Mouse (Mus musculus) midbrain, postnatal 0 days (tissue): ENCODE data around the gene Calu. TPM values are rescaled to one million over a fixed set of nuclear protein-coding genes. Genes with fewer than 3 reads are reported as not detected.
A peak's percentile ranks its signal among the peaks of the same experiment; 100 is the strongest.

Source experiments
- ATAC-seq: fragments of 200-750 bp; cut with Nextera tagmentation; 2 replicates; pipeline ENCODE4 v1.8.0; 2017; ENCODE audit warnings: moderate number of reproducible peaks, mild to moderate bottlenecking, moderate TSS enrichment, moderate library complexity; ENCODE audit not compliant: low FRiP score
- DNase-seq: peaks from one replicate; pipeline ENCODE4 v3.0.0-alpha.2; 2015; ENCODE audit warnings: low spot score
- H3K27ac ChIP-seq: fragments of 300-500 bp; sonication (generic); 2 replicates; pipeline ENCODE4 v1.5.1; 2014; ENCODE audit warnings: low read depth, mild to moderate bottlenecking, low read length, mixed read lengths
- H3K27me3 ChIP-seq: fragments of 300-500 bp; sonication (generic); 2 replicates; pipeline ENCODE4 v1.6.1; 2014; ENCODE audit warnings: low read length, control low read depth, mixed read lengths; ENCODE audit not compliant: insufficient read depth
- H3K36me3 ChIP-seq: fragments of 300-500 bp; sonication (generic); 2 replicates; pipeline ENCODE4 v1.6.1; 2014; ENCODE audit warnings: low read length, control low read depth, mixed read lengths; ENCODE audit not compliant: insufficient read depth
- H3K4me1 ChIP-seq: fragments of 300-500 bp; sonication (generic); 2 replicates; pipeline ENCODE4 v1.6.1; 2014; ENCODE audit warnings: mild to moderate bottlenecking, control low read depth, antibody characterized with exemption, low read length, mixed read lengths; ENCODE audit not compliant: insufficient read depth
- H3K4me2 ChIP-seq: fragments of 300-500 bp; sonication (generic); 2 replicates; pipeline ENCODE4 v1.6.1; 2014; ENCODE audit warnings: low read depth, mild to moderate bottlenecking, low read length, mixed read lengths; ENCODE audit not compliant: poor library complexity, severe bottlenecking
- H3K4me3 ChIP-seq: fragments of 300-500 bp; sonication (generic); 2 replicates; pipeline ENCODE4 v1.5.1; 2014; ENCODE audit warnings: low read depth, mild to moderate bottlenecking, low read length, moderate library complexity
- H3K9ac ChIP-seq: fragments of 300-500 bp; sonication (generic); replicated peaks from 2 replicates; pipeline ENCODE4 v1.6.1; 2014; ENCODE audit warnings: mild to moderate bottlenecking, low read length, moderate library complexity, mixed read lengths; ENCODE audit not compliant: poor library complexity, severe bottlenecking
- H3K9me3 ChIP-seq: fragments of 300-500 bp; sonication (generic); 2 replicates; pipeline ENCODE4 v1.6.1; 2016; ENCODE audit warnings: low read length, control low read depth
- CTCF ChIP-seq: IDR thresholded peaks from 2 replicates; pipeline ENCODE4 v1.5.1; 2016; ENCODE audit warnings: antibody characterized with exemption, mild to moderate bottlenecking
- WGBS: fragments of 180-500 bp; shearing (Covaris S2); extraction: QIAGEN DNeasy Blood & Tissue Kit; methylation state at CpG from one replicate; pipeline ENCODE4 v1.1.7; 2014; 5-methylcytosine and 5-hydroxymethylcytosine counted together
- polyA plus RNA-seq: library from polyadenylated mRNA; unstranded; fragments of >200 nt; fragmentation: Nextera tagmentation; extraction: Ambion mirVana; gene quantifications from 2 replicates; pipeline ENCODE4 v1.2.1, GENCODE M21; 2015
- total RNA-seq: library from RNA; depleted of rRNA; stranded (reverse); fragments of >200 nt; gene quantifications from 2 replicates; pipeline ENCODE4 v1.2.3, GENCODE M21; 2014

The Calu gene
- total and polyA plus RNA-seq, 2 experiments from 2014 or later: 124 TPM

DNA sequence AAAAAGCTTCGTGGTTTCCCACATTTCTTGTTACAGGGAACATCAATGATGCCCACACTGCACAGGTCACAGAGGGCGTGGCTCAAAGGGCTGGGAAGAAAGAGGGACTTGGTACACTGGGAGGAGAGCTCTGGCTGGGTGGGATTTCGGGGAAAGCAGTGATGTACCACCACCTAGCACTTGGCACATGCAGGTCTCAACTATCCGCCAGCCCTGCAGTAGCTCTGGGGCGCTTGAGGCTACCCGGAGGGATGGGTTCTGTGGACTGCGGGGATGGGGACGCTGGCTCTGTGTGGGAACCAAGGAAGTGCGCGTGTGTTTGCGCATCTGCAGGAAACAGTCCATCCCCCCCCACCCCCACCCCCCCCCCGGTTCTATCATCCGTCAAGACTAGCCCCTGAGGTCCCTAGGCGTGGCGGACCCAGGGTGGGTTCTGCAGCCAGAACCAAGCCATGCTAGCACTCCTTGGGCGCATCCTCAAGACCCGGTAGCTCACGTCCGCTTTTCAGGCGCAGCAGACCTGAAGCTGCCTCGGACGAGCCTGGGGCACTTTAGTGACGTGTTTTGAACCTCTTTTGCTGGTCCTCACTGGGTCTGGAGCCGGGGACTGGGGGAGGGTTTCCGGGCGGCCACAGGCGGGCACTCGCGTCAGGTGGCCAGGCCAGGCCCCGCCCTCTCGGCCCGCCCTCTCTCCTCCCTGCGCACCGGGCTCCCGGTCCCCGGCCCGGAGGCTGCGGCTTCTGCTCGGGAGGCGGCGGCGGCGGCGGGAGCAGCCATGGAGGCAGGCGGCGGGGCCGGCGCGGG, 48.2 kb downstream of the Calu start, which contains the start of gene Ccdc136:
Gene Ccdc136 (plus strand): TSS at position 400 of the 804 bp plus-strand sequence.
- WGBS: 1% methylated on average over 38 of the region's 49 CpGs

DNA sequence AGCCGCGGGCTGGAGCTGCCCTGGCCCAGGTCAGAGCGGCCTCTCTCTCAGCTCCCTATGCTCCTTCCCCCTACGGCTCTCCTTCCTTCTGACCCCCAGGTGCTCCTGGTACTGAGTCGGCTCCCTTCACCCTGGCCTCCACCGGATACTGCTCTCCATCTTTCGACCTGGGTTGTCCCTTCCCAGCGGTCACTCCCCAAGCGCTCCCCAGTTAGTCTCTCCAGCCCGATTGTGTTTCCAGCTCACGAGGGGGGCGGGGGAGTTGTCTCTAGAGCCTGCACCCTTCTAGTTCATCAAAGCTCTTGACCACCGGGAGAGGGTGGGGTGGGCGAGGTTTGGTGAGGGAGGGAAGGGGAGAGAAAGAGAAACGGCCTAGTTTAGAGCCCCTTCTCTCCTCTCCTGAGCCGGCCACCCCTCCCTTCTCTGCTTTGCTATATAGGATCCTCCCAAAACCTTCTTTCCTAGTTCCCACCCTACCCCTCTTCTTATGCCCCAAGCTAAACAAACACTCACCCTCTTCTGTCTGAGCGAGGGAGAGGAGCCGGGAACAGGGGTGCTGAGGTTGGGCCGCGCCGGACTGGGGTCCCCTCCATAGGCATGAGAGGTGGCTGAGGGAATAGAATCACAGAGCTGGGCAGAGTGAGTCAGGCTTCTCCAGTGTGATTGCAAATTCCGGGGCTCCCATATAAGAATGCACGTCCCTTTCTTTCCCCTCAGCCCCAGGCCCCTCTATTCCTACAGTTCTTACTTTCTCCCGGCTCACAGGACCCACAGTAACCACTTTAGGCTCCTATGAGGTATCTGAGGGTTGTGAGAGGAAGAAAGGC, 49.1 kb downstream of the Calu start:
- peak; percentile 68 for ATAC-seq
- DNase-seq: no peak
- Histone ChIP-seq H3K9ac (peak overlapping the region; percentile 64), H3K4me2 (peak overlapping the region; percentile 90), H3K27me3 (no peaks in the 10 kb centered on the region), H3K9me3 (no peaks in the 10 kb centered on the region), H3K36me3 (no peaks in the 10 kb centered on the region), H3K27ac (peak overlapping the region; percentile 47), H3K4me1 (peaks cover 4% of the 10 kb centered on the region; the same call in 1 of the 2 replicates), H3K4me3 (peak overlapping the region; percentile 72)
- WGBS: 1% methylated on average over 23 of the region's 24 CpGs
- no peak for TF ChIP-seq CTCF

More for the DNA sequence above, 48.2 kb downstream of the Calu start, which contains the start of gene Ccdc136:
- peak; percentile 70 for DNase-seq
- ATAC-seq: peak; percentile 87
- peak within 1 kb of the TSS; percentile 90 for H3K4me2 ChIP-seq
- H3K4me1 ChIP-seq: peaks cover 4% of the 10 kb centered on the region; the same call in 1 of the 2 replicates
- peak within 1 kb of the TSS; percentile 64 for H3K9ac ChIP-seq
- H3K4me3 ChIP-seq: peak within 1 kb of the TSS; percentile 72
- no peaks in the 10 kb centered on the region for H3K36me3 ChIP-seq
- peak within 1 kb of the TSS; percentile 47 for H3K27ac ChIP-seq
- H3K9me3 ChIP-seq: no peaks in the 10 kb centered on the region
- H3K27me3 ChIP-seq: no peaks in the 10 kb centered on the region
- TF ChIP-seq CTCF: no peak

GRCm38 (mm10) chr6:29397575-29397974, 49.7 kb downstream of the Calu start:
- Histone ChIP-seq H3K36me3 (no peaks in the 10 kb centered on the region), H3K27me3 (no peaks in the 10 kb centered on the region), H3K27ac (peak overlapping the region; percentile 47), H3K4me3 (peak overlapping the region; percentile 72), H3K9ac (no peak overlapping the region), H3K4me1 (peaks cover 4% of the 10 kb centered on the region; the same call in 1 of the 2 replicates), H3K9me3 (no peaks in the 10 kb centered on the region), H3K4me2 (peak overlapping the region; percentile 90)
- WGBS: 7% methylated on average over 6 of the region's 6 CpGs
- 0 out of 2 replicates have a peak, but pooled peaks have one; percentile 0 for TF ChIP-seq CTCF
- DNase-seq (peak; percentile 63), ATAC-seq (peak; percentile 49; the same call in 1 of the 2 replicates)

GRCm38 (mm10) chr6:29399851-29400250, 52.0 kb downstream of the Calu start:
- Histone ChIP-seq H3K27ac (no peak overlapping the region), H3K9me3 (no peaks in the 10 kb centered on the region), H3K9ac (no peak overlapping the region), H3K36me3 (no peaks in the 10 kb centered on the region), H3K4me2 (no peak overlapping the region), H3K4me3 (no peak overlapping the region), H3K27me3 (no peaks in the 10 kb centered on the region), H3K4me1 (peaks cover 4% of the 10 kb centered on the region; the same call in 1 of the 2 replicates)
- TF ChIP-seq CTCF: no peak
- no peak for ATAC-seq
- DNase-seq: no peak
- 73% methylated on average over 4 of the region's 4 CpGs for WGBS

- Histone ChIP-seq H3K9me3 (no peaks in the 10 kb centered on the region), H3K9ac (no peak overlapping the region), H3K4me1 (no peaks in the 10 kb centered on the region), H3K36me3 (no peaks in the 10 kb centered on the region), H3K4me2 (no peak overlapping the region), H3K27me3 (no peaks in the 10 kb centered on the region), H3K4me3 (no peak overlapping the region), H3K27ac (no peak overlapping the region)
- 13% methylated on average over 34 of the region's 34 CpGs for WGBS
- TF ChIP-seq CTCF: peak; percentile 22; the same call in 1 of the 2 replicates
- DNase-seq (peak; percentile 8), ATAC-seq (no peak)
Measured at GRCm38 (mm10) chr6:29402693-29403342, 54.9 kb downstream of the Calu start.
